Mouse (Mus musculus) left cerebral cortex, adult 9 months (tissue): ENCODE measurements at regions not wholly inside any gene's neighbourhood (a gene's known extent, or its start where the extent isn't known, plus 50 kb on each side); places are given as distances from the start of the nearest gene placed in this dataset.

Experiments
- DNase-seq, 2 experiments: peaks; one replicate each; pipeline ENCODE4 v3.0.0; 2022; ENCODE audit warnings: low spot score in 2 of 2

DNA sequence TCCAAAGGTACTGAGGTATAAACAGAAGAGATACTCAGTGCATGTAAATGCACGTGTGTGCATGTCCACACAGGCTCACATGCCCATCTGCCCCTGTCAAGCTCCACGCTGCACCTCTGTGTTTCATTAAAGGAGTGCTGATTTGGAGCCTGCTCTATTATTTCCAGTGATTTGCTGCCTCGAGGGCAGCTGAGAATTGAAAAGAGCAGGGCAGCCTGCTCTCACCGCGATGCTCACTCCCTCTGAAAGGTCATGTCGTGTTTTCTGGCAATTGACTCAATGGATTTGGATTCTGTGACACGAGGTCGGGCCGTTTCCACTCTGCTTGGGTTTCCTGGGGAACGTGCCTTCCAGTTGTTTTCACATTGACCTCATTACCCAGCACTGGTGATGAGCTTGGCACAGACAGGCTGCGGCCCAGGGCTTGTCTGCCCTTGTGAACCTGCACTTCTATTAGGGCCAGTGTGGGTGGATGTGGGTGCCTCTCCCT, 167.1 kb downstream of the Fam169b start:
- DNase-seq, result no peak

- no peak for DNase-seq
Measured at GRCm38 (mm10) chr7:68428946-68429345, 155.3 kb downstream of the Fam169b start.

DNA sequence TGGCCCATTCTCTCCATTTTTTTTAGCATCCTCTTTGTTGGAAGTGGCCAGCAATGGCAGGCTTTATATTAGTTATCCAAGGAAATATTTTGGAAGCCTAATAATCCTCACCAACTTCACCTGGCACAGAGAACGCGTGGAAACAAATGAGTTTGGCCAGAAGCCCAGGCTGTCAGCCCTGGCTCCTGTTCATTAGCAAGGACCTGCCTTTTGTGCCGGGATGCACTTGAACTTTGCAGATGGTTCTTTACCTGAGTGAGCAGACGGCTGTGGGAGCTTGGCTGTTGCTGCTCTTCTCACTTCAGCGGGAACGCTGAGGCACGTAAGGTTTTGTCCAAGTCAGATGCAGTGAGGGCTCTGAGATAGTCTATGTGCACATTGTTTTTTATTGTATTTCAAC, 142.3 kb downstream of the Fam169b start:
- no peak for DNase-seq

DNA sequence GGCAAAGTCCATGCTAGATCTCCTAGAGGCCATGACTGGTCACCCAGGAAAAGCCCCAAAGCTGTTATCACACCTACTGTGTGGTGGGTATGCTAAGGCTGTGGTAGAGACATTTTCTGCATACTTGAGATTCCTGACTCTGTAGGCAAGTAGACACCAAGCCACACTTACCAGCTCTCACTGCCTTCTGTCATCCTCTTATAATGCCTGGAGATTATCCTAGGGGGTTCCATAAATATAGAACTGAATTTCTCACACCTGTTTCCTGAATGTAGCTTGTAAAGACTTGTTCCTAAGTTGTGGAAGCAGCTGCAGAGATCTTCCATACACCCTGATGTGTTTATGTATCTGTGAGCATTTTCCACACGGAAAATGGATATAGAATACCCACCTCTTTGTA, 139.1 kb downstream of the Fam169b start:
- no peak for DNase-seq
